Mouse (Mus musculus) liver, embryonic 14.5 days (tissue): ENCODE measurements at regions not wholly inside any gene's neighbourhood (a gene's known extent, or its start where the extent isn't known, plus 50 kb on each side); places are given as distances from the start of the nearest gene placed in this dataset.

Experiments used
- CTCF ChIP-seq: IDR thresholded peaks from 2 replicates; pipeline ENCODE4 v1.5.1; 2016; ENCODE audit warnings: antibody characterized with exemption, low read depth, control low read depth
- EP300 ChIP-seq: IDR thresholded peaks from 2 replicates; pipeline ENCODE4 v1.6.1; 2016; ENCODE audit warnings: antibody characterized with exemption, low read depth

- TF ChIP-seq EP300, result no peak
- no peak for TF ChIP-seq CTCF
These were observed 207.1 kb upstream of the Gcfc2 start for GRCm38 (mm10) chr6:81716371-81716770.
